Mouse (Mus musculus): ENCODE results near the gene Nek7.

DNA sequence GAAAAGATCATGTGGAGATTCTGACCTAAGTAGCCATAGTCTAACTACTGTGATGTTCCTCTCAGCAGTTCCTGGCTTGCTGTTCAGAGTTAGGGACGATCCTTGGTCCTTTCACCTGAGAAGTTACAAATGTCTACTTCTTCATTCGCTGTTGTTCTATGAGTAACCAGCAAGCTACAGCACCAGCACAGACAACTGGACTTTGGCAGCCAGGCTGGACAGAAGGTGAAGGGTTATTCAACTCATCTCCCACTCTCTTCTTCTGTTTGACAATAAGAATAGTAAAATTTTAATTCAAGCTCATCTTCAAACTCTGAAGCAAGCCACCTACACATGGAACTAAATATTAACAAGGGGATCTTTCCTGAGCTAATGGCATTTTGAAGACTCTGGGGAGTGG is 33.0 kb downstream of the Nek7 start:
- TF ChIP-seq CTCF (IDR thresholded peaks at IDR 0.05; ENCODE audit: borderline replicate concordance, extremely low read depth, insufficient read depth, insufficient read length) (no peak), POLR2A (IDR thresholded peaks at IDR 0.05; ENCODE audit: borderline replicate concordance, extremely low read depth, insufficient read depth, insufficient read length, poor library complexity, severe bottlenecking) (no peak)

Data from brain, embryonic 14.5 days (tissue).